Mouse (Mus musculus): ENCODE measurements around the gene Tubgcp6. TPM values are rescaled to one million over a fixed set of nuclear protein-coding genes. Genes with fewer than 3 reads are reported as not detected.

Gene Tubgcp6
- total and polyA plus RNA-seq, 2 experiments, result 6.5 to 13.2 TPM

DNA sequence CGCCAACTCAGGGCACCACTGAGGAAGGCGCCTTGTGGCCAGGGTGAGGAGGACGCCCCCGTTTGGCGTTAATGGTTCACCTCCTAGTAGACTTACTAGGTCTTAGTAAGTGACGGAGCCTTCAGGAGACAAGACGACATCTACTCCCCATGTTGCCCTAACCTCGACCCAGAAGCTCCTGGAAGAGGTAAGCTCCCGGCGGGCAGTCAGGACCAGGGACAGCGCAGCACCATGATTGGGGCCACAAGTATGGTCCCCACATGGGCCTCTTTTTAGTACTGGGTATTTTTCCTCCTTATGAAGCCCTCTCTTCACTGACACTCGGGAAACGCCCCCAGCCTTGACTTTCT, 27.1 kb upstream of the Tubgcp6 start:
- Histone ChIP-seq H3K9ac (ENCODE audit: low read depth, low read length) (no peak overlapping the region), H3K36me3 (ENCODE audit: control insufficient read depth, insufficient read depth, low read length) (peaks cover 1% of the 10 kb centered on the region; the same call in 1 of the 2 replicates), H3K4me3 (ENCODE audit: insufficient read depth, low read depth, low read length) (peak overlapping the region; percentile 13; the same call in 1 of the 2 replicates), H3K27ac (replicated peaks; ENCODE audit: insufficient read depth, low read depth, low read length) (no peak overlapping the region), H3K4me1 (ENCODE audit: control insufficient read depth, insufficient read depth, low read length) (peaks cover 2% of the 10 kb centered on the region; the same call in 1 of the 2 replicates), H3K27me3 (ENCODE audit: control insufficient read depth, insufficient read depth, low read length) (peaks cover 22% of the 10 kb centered on the region), H3K79me2 (ENCODE audit: control insufficient read depth, insufficient read depth, low read length) (no peaks in the 10 kb centered on the region)
- DNase-seq (ENCODE audit: extremely low read depth, low read depth, low spot score), result no peak
- TF ChIP-seq CTCF (IDR thresholded peaks at IDR 0.05; ENCODE audit: low read depth, low read length) (no peak), POLR2A (IDR thresholded peaks at IDR 0.05; ENCODE audit: extremely low read depth, insufficient read depth, low read length) (no peak)
- WGBS, result 15% methylated on average over 13 of the region's 13 CpGs

DNA sequence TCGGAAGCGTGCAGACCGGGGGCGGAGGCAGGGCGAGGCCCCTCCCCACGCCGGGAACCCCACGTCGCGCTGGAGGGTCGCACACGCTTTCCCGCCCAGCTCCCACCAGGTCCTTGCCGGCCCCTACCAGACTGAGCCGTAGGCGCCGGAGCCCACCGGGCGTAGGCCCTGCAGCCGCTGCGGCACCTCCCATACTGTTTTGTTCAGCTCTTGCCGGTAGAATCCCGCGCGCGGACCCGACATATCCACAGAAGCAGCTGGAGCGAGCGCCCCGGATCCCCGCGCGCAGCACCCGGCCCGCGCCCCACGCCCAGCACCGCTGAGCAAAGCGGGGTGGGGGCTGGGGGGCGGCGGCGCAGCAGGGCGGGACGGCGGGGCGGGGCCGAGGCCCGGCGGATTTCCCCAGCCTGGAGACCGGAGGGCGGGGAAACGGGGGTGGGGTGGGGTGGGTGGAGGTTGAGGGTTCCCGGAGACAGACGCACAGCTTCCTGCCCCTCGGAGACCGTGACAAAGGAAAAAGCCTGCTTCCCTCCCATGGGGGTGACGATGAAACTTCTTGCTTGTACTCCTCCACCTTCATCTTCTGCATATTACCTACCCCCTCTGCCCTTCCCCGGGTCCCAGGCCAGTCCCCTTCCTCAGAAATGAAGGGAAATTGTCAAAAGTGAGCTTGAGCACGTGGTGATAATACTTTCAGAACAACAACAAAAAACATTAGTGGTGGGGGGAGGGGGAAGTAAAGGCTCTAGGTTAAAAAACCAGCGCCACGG, 26.5 kb upstream of the Tubgcp6 start, which contains the start of gene Mapk11:
Gene Mapk11 (minus strand): TSS at position 358 of the 770 bp plus-strand sequence.
- TF ChIP-seq CTCF (IDR thresholded peaks at IDR 0.05; ENCODE audit: low read depth, low read length) (no peak), POLR2A (IDR thresholded peaks at IDR 0.05; ENCODE audit: extremely low read depth, insufficient read depth, low read length) (no peak)
- DNase-seq (ENCODE audit: extremely low read depth, low read depth, low spot score), result no peak
- no peaks in the 10 kb centered on the region for H3K36me3 ChIP-seq (ENCODE audit: control insufficient read depth, insufficient read depth, low read length)
- WGBS, result under 1% methylated on average over 53 of the region's 61 CpGs
- peaks cover 2% of the 10 kb centered on the region; the same call in 1 of the 2 replicates for H3K4me1 ChIP-seq (ENCODE audit: control insufficient read depth, insufficient read depth, low read length)
- H3K4me3 ChIP-seq (ENCODE audit: insufficient read depth, low read depth, low read length), result peak within 1 kb of the TSS; percentile 86
- H3K27ac ChIP-seq (replicated peaks; ENCODE audit: insufficient read depth, low read depth, low read length), result no peak within 1 kb of the TSS
- H3K9ac ChIP-seq (ENCODE audit: low read depth, low read length), result peak within 1 kb of the TSS; percentile 74
- H3K79me2 ChIP-seq (ENCODE audit: control insufficient read depth, insufficient read depth, low read length), result no peaks in the 10 kb centered on the region
- H3K27me3 ChIP-seq (ENCODE audit: control insufficient read depth, insufficient read depth, low read length), result peaks cover 22% of the 10 kb centered on the region

DNA sequence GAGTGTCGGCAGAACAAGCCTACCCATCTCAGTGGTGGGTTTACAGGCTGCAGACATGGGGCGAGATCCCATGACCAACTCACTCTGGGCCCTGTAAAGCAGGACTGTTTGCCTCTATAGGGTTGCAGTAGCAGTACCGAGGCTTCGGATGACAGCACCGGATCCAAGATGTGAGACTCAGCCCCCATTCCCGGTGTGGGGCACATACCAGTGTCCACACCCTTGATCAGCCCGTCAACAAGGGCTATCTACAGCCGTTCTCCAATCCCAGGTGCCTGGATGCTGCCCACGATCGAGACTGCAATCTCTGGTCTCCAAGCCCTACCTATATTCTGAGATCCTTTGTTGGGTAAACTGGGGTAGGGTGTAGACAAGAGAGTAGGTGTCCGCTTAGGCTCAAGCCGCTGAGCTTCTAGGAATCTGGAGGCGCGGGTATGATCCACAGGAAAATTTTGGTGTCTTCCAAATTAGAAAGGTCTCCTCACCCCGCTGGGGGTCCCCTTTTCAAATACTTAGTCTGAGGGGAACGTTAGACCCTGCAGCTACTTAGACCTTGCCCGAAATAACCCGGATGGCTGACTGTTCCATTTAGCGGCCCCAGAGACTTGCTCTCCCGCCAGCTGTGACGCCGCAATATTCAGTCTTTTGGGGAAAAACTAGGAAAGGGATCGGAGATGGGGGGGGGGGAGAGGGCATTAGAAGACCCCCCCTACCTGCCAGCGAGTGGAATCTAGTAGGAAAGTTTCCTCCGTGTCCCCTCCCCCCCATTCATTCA, 25.8 kb upstream of the Tubgcp6 start:
- TF ChIP-seq POLR2A (IDR thresholded peaks at IDR 0.05; ENCODE audit: extremely low read depth, insufficient read depth, low read length), result no peak
- TF ChIP-seq CTCF (IDR thresholded peaks at IDR 0.05; ENCODE audit: low read depth, low read length), result no peak
- H3K9ac ChIP-seq (ENCODE audit: low read depth, low read length), result peak overlapping the region; percentile 74
- H3K4me1 ChIP-seq (ENCODE audit: control insufficient read depth, insufficient read depth, low read length), result peaks cover 2% of the 10 kb centered on the region; the same call in 1 of the 2 replicates
- no peaks in the 10 kb centered on the region for H3K36me3 ChIP-seq (ENCODE audit: control insufficient read depth, insufficient read depth, low read length)
- DNase-seq (ENCODE audit: extremely low read depth, low read depth, low spot score), result no peak
- H3K27me3 ChIP-seq (ENCODE audit: control insufficient read depth, insufficient read depth, low read length), result peaks cover 22% of the 10 kb centered on the region
- no peaks in the 10 kb centered on the region for H3K79me2 ChIP-seq (ENCODE audit: control insufficient read depth, insufficient read depth, low read length)
- peak overlapping the region; percentile 86 for H3K4me3 ChIP-seq (ENCODE audit: insufficient read depth, low read depth, low read length)
- no peak overlapping the region for H3K27ac ChIP-seq (replicated peaks; ENCODE audit: insufficient read depth, low read depth, low read length)
- 16% methylated on average over 25 of the region's 25 CpGs for WGBS

DNA sequence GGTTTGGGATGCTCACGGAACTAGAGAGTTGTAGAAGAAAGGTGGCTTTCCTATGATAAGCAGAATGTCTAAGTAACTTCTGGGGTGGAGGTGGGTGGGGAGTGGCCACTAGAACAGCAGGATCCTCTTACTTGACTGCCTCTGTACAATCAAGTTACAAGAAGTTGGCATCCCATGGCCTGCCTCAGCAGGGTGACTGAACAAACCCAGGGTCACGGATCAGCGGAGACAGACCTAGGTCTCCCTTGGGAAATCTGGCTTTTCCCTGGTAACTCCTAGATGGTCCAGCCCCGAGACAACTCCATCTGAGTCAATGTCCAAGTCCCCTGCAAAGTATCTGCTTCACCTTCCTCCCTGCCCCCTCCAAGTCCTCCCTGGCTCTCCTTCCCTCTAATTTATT, 25.0 kb upstream of the Tubgcp6 start:
- Histone ChIP-seq H3K27me3 (ENCODE audit: control insufficient read depth, insufficient read depth, low read length) (peaks cover 22% of the 10 kb centered on the region), H3K9ac (ENCODE audit: low read depth, low read length) (no peak overlapping the region), H3K79me2 (ENCODE audit: control insufficient read depth, insufficient read depth, low read length) (no peaks in the 10 kb centered on the region), H3K27ac (replicated peaks; ENCODE audit: insufficient read depth, low read depth, low read length) (no peak overlapping the region), H3K36me3 (ENCODE audit: control insufficient read depth, insufficient read depth, low read length) (no peaks in the 10 kb centered on the region), H3K4me1 (ENCODE audit: control insufficient read depth, insufficient read depth, low read length) (peaks cover 2% of the 10 kb centered on the region; the same call in 1 of the 2 replicates), H3K4me3 (ENCODE audit: insufficient read depth, low read depth, low read length) (no peak overlapping the region)
- DNase-seq (ENCODE audit: extremely low read depth, low read depth, low spot score), result no peak
- TF ChIP-seq POLR2A (IDR thresholded peaks at IDR 0.05; ENCODE audit: extremely low read depth, insufficient read depth, low read length) (no peak), CTCF (IDR thresholded peaks at IDR 0.05; ENCODE audit: low read depth, low read length) (no peak)
- WGBS, result 72% methylated on average over 4 of the region's 4 CpGs

DNA sequence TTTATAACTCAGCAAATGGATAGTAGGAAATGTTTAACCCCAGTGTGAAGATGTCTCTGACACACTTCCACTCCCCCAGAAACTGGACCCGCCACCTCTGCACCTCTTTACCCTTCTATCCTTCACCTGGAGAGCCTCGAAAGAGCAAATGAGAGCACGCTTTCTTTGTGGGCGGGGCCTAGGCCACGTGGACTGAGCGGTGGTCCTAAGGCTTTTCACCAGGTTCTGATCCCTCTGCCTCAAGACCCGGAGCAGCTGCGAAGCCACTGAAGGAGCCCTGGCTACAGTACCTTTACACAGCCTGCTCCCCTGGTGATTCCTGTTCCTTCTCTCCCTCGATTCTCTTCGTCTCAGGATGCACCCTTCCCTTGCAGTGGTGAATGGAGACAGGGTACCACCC, 24.5 kb upstream of the Tubgcp6 start:
- no peak overlapping the region for H3K27ac ChIP-seq (replicated peaks; ENCODE audit: insufficient read depth, low read depth, low read length)
- no peak for DNase-seq (ENCODE audit: extremely low read depth, low read depth, low spot score)
- 31% methylated on average over 10 of the region's 10 CpGs for WGBS
- H3K79me2 ChIP-seq (ENCODE audit: control insufficient read depth, insufficient read depth, low read length), result no peaks in the 10 kb centered on the region
- no peak for TF ChIP-seq CTCF (IDR thresholded peaks at IDR 0.05; ENCODE audit: low read depth, low read length)
- no peak for TF ChIP-seq POLR2A (IDR thresholded peaks at IDR 0.05; ENCODE audit: extremely low read depth, insufficient read depth, low read length)
- no peaks in the 10 kb centered on the region for H3K36me3 ChIP-seq (ENCODE audit: control insufficient read depth, insufficient read depth, low read length)
- H3K4me1 ChIP-seq (ENCODE audit: control insufficient read depth, insufficient read depth, low read length), result peaks cover 2% of the 10 kb centered on the region; the same call in 1 of the 2 replicates
- no peak overlapping the region for H3K9ac ChIP-seq (ENCODE audit: low read depth, low read length)
- H3K4me3 ChIP-seq (ENCODE audit: insufficient read depth, low read depth, low read length), result no peak overlapping the region
- H3K27me3 ChIP-seq (ENCODE audit: control insufficient read depth, insufficient read depth, low read length), result peaks cover 22% of the 10 kb centered on the region
